In the genomic region with DNA sequence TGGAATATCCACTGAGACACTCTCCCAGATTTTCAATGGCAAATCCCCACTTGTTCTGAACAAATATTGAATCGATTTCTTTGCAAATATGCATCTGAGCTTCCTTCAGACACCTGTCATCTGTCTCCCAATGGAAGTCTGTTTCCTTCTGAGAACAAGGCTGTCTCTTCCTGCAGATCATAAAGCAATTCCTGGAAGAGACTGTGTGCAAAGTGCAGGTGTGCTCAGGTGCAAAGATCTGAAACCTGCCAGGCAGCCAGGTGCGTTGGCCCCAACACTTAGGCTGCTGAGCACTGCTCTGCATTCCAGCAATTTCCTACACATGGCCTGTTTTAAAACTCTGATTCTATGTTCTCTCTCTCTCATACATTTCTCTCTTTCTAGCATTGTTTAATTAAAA, we compare ENCODE assay signal across 20 mouse cellular contexts. TPM values are rescaled to one million over a fixed set of nuclear protein-coding genes. Genes with fewer than 3 reads are reported as not detected.
A peak's percentile ranks its signal among the peaks of the same experiment; 100 is the strongest.
DNase-seq lines count a peak whose midpoint lies in the region; ATAC-seq and TF ChIP-seq lines count a peak whose summit lies in the region.
"Had no signal": no experiment of that assay in that cellular context is flagged by ENCODE, and none has a peak within 500 bp of the region (broad histone marks: within the 10 kb centered on the region; RNA-seq: fewer than 3 reads in every experiment).

No protein-coding gene starts in this region.

- WGBS in embryonic facial prominence, embryonic 14.5 days, result 76% methylated on average over 2 of the region's 2 CpGs
- WGBS in embryonic facial prominence, embryonic 10.5 days, result 90% methylated on average over 2 of the region's 2 CpGs
- WGBS in heart, embryonic 15.5 days, result 83% methylated on average over 2 of the region's 2 CpGs
- 57% methylated on average over 2 of the region's 2 CpGs for WGBS in lung, postnatal 0 days
- 45% methylated on average over 2 of the region's 2 CpGs for WGBS in cerebellum, adult 2 months

- TF ChIP-seq CTCF in lung, postnatal 0 days (IDR thresholded peaks at IDR 0.05), result no peak
- no peak for TF ChIP-seq CTCF in cerebellum, adult 2 months (IDR thresholded peaks at IDR 0.05; ENCODE audit: borderline replicate concordance, insufficient read depth, low read depth, low read length)

- no peak overlapping the region for H3K4me2 ChIP-seq in embryonic facial prominence, embryonic 14.5 days (ENCODE audit: low read depth, low read length)
- no peak overlapping the region for H3K4me2 ChIP-seq in heart, embryonic 15.5 days
- H3K4me2 ChIP-seq in lung, postnatal 0 days (replicated peaks; ENCODE audit: low read depth, low read length), result no peak overlapping the region
- H3K4me2 ChIP-seq: embryonic facial prominence, embryonic 13.5 days; heart, embryonic 12.5 days; limb, embryonic 13.5 days; liver, embryonic 12.5 days; midbrain, embryonic 13.5 days had no signal

- H3K4me3 ChIP-seq in embryonic facial prominence, embryonic 14.5 days (ENCODE audit: low read depth, low read length), result no peak overlapping the region
- H3K4me3 ChIP-seq in embryonic facial prominence, embryonic 10.5 days, result no peak overlapping the region
- no peak overlapping the region for H3K4me3 ChIP-seq in heart, embryonic 15.5 days
- no peak overlapping the region for H3K4me3 ChIP-seq in lung, postnatal 0 days (ENCODE audit: low read depth, low read length)
- no peak overlapping the region for H3K4me3 ChIP-seq in cerebellum, adult 2 months (replicated peaks; ENCODE audit: insufficient read depth, low read depth, low read length)
- H3K4me3 ChIP-seq: embryonic facial prominence, embryonic 13.5 days; heart, embryonic 12.5 days; hindbrain, embryonic 13.5 days; limb, embryonic 13.5 days; liver, embryonic 12.5 days; megakaryocyte, embryonic 14.5 days; midbrain, embryonic 13.5 days had no signal

- no peaks in the 10 kb centered on the region for H3K9me3 ChIP-seq in embryonic facial prominence, embryonic 14.5 days (ENCODE audit: control insufficient read depth, low read length)
- H3K9me3 ChIP-seq in embryonic facial prominence, embryonic 10.5 days, result no peaks in the 10 kb centered on the region
- no peaks in the 10 kb centered on the region for H3K9me3 ChIP-seq in heart, embryonic 15.5 days (replicated peaks)
- no peaks in the 10 kb centered on the region for H3K9me3 ChIP-seq in lung, postnatal 0 days (ENCODE audit: low read length)
- H3K9me3 ChIP-seq: embryonic facial prominence, embryonic 13.5 days; heart, embryonic 12.5 days; hindbrain, embryonic 13.5 days; limb, embryonic 13.5 days; liver, embryonic 12.5 days; megakaryocyte, embryonic 14.5 days; midbrain, embryonic 13.5 days had no signal

- no peak for TF ChIP-seq POLR2A in cerebellum, adult 2 months (IDR thresholded peaks at IDR 0.05; ENCODE audit: borderline replicate concordance, insufficient read depth, low read length)

- no peaks in the 10 kb centered on the region for H3K36me3 ChIP-seq in embryonic facial prominence, embryonic 14.5 days (ENCODE audit: control insufficient read depth, insufficient read depth, low read length)
- H3K36me3 ChIP-seq in embryonic facial prominence, embryonic 10.5 days (replicated peaks), result no peaks in the 10 kb centered on the region
- no peaks in the 10 kb centered on the region for H3K36me3 ChIP-seq in heart, embryonic 15.5 days
- no peaks in the 10 kb centered on the region for H3K36me3 ChIP-seq in lung, postnatal 0 days (ENCODE audit: insufficient read depth, low read length)
- H3K36me3 ChIP-seq: embryonic facial prominence, embryonic 13.5 days; heart, embryonic 12.5 days; hindbrain, embryonic 13.5 days; limb, embryonic 13.5 days; liver, embryonic 12.5 days; midbrain, embryonic 13.5 days had no signal

- H3K9ac ChIP-seq in embryonic facial prominence, embryonic 14.5 days (ENCODE audit: low read depth, low read length), result no peak overlapping the region
- H3K9ac ChIP-seq in heart, embryonic 15.5 days, result no peak overlapping the region
- no peak overlapping the region for H3K9ac ChIP-seq in lung, postnatal 0 days (replicated peaks; ENCODE audit: low read depth)
- H3K9ac ChIP-seq: embryonic facial prominence, embryonic 13.5 days; heart, embryonic 12.5 days; hindbrain, embryonic 13.5 days; limb, embryonic 13.5 days; liver, embryonic 12.5 days; midbrain, embryonic 13.5 days had no signal

- no peak overlapping the region for H3K27ac ChIP-seq in embryonic facial prominence, embryonic 14.5 days (replicated peaks; ENCODE audit: low read depth, low read length)
- H3K27ac ChIP-seq in embryonic facial prominence, embryonic 10.5 days (replicated peaks), result no peak overlapping the region
- peak overlapping the region; percentile 8; the same call in 1 of the 2 replicates for H3K27ac ChIP-seq in heart, embryonic 15.5 days
- H3K27ac ChIP-seq in lung, postnatal 0 days (ENCODE audit: low read length), result peak overlapping the region; percentile 51; the same call in 1 of the 2 replicates
- no peak overlapping the region for H3K27ac ChIP-seq in cerebellum, adult 2 months (ENCODE audit: insufficient read depth, low read length)
- H3K27ac ChIP-seq: embryonic facial prominence, embryonic 13.5 days; hindbrain, embryonic 13.5 days; limb, embryonic 13.5 days; liver, embryonic 12.5 days; midbrain, embryonic 13.5 days had no signal

- ATAC-seq in embryonic facial prominence, embryonic 14.5 days (ENCODE audit: low read depth), result no peak
- ATAC-seq in heart, embryonic 15.5 days (replicated peaks; ENCODE audit: insufficient number of reproducible peaks, insufficient read depth, low FRiP score, low read depth), result no peak
- no peak for ATAC-seq in lung, postnatal 0 days
- ATAC-seq: activated CD4-positive, CD25-positive, alpha-beta regulatory T cell, adult 4 months; liver, embryonic 12.5 days had no signal

- no peaks in the 10 kb centered on the region for H3K4me1 ChIP-seq in embryonic facial prominence, embryonic 14.5 days (ENCODE audit: control insufficient read depth, insufficient read depth, low read length)
- peaks cover 15% of the 10 kb centered on the region; the same call in 1 of the 2 replicates for H3K4me1 ChIP-seq in embryonic facial prominence, embryonic 10.5 days
- peaks cover 45% of the 10 kb centered on the region for H3K4me1 ChIP-seq in heart, embryonic 15.5 days (replicated peaks)
- H3K4me1 ChIP-seq in lung, postnatal 0 days (ENCODE audit: insufficient read depth, low read depth, low read length), result peaks cover 8% of the 10 kb centered on the region; the same call in 1 of the 2 replicates
- peaks cover 16% of the 10 kb centered on the region for H3K4me1 ChIP-seq in cerebellum, adult 2 months (ENCODE audit: control insufficient read depth, insufficient read depth, low read length)
- H3K4me1 ChIP-seq: embryonic facial prominence, embryonic 13.5 days; liver, embryonic 12.5 days; megakaryocyte, embryonic 14.5 days had no signal

- peak; percentile 16 for DNase-seq in embryonic facial prominence, embryonic 14.5 days (ENCODE audit: low spot score)
- no peak for DNase-seq in embryonic facial prominence, embryonic 10.5 days (ENCODE audit: low spot score)
- no peak for DNase-seq in heart, adult 9 months (ENCODE audit: low spot score in 2 of 2)
- DNase-seq in lung, postnatal 0 days (ENCODE audit: low spot score), result no peak
- DNase-seq in lung, adult 18-20 months, result no peak
- DNase-seq in urinary bladder, postnatal 25 days (ENCODE audit: low spot score), result no peak
- DNase-seq in cerebellum, adult 2 months, result no peak
- DNase-seq: adrenal gland, adult 8-10 months; gastrocnemius, postnatal 36 days; heart, postnatal 36 days; thymus, postnatal 36 days had no signal

- no peak for TF ChIP-seq EP300 in lung, postnatal 0 days (IDR thresholded peaks at IDR 0.05)

- no peaks in the 10 kb centered on the region for H3K27me3 ChIP-seq in embryonic facial prominence, embryonic 14.5 days (replicated peaks; ENCODE audit: control insufficient read depth, insufficient read depth, low read length)
- no peaks in the 10 kb centered on the region for H3K27me3 ChIP-seq in embryonic facial prominence, embryonic 10.5 days (replicated peaks; ENCODE audit: low read depth, poor library complexity, severe bottlenecking)
- no peaks in the 10 kb centered on the region for H3K27me3 ChIP-seq in heart, embryonic 15.5 days
- H3K27me3 ChIP-seq in lung, postnatal 0 days (replicated peaks; ENCODE audit: insufficient read depth, low read length), result no peaks in the 10 kb centered on the region
- no peaks in the 10 kb centered on the region for H3K27me3 ChIP-seq in cerebellum, adult 2 months (ENCODE audit: control insufficient read depth, insufficient read depth, low read length)
- H3K27me3 ChIP-seq: heart, embryonic 12.5 days; limb, embryonic 13.5 days; liver, embryonic 12.5 days; megakaryocyte, embryonic 14.5 days had no signal

RNA-seq across cellular contexts. Expression of a gene that starts 37.3 kb away (rescaled TPM):
- polyA plus RNA-seq in embryonic facial prominence, embryonic 14.5 days (2014; fragmentation: Nextera tagmentation; extraction: Ambion mirVana), result 38.6 and 39.4 TPM in 2 replicates
- 62.6 and 65.0 TPM in 2 replicates for polyA plus RNA-seq in embryonic facial prominence, embryonic 10.5 days (2016; fragmentation: Nextera tagmentation; extraction: Ambion mirVana)
- 60.4 and 64.6 TPM in 2 replicates for polyA plus RNA-seq in heart, embryonic 15.5 days (2015; fragmentation: Nextera tagmentation; extraction: Ambion mirVana)
- 19.7 and 22.1 TPM in 2 replicates for polyA plus RNA-seq in lung, postnatal 0 days (2015; fragmentation: Nextera tagmentation; extraction: Ambion mirVana)
- 13.2 and 14.5 TPM in 2 replicates for polyA plus RNA-seq in cerebellum, adult 2 months (2012; rRNA removed)

Comparison
In these comparisons a context has a peak if more than half of its experiments do, and no peak if none do; other contexts are left out.
1. H3K27ac ChIP-seq: peak in heart, embryonic 15.5 days (single experiment) and lung, postnatal 0 days (single experiment); none in embryonic facial prominence, embryonic 14.5 days (single experiment), embryonic facial prominence, embryonic 10.5 days (single experiment) and cerebellum, adult 2 months (single experiment).